In genomic region chr7:49426060-49426459, GRCm38 (mm10) we compare ENCODE assay signal across 10 mouse cellular contexts.
DNase-seq lines count a peak whose midpoint lies in the region; ATAC-seq and TF ChIP-seq lines count a peak whose summit lies in the region.
"Had no signal": no experiment of that assay in that cellular context is flagged by ENCODE, and none has a peak within 500 bp of the region (broad histone marks: within the 10 kb centered on the region; RNA-seq: fewer than 3 reads in every experiment).

No protein-coding gene starts in this region.

- H3K27ac ChIP-seq in intestine, postnatal 0 days (ENCODE audit: low read depth, low read length): no peak overlapping the region
- H3K27ac ChIP-seq in intestine, embryonic 15.5 days: no peak overlapping the region
- H3K27ac ChIP-seq in MEL (ENCODE audit: control insufficient read depth, low read depth, low read length): no peak overlapping the region
- no peak overlapping the region for H3K27ac ChIP-seq in neural tube, embryonic 11.5 days (ENCODE audit: low read depth, low read length)
- H3K27ac ChIP-seq: embryonic facial prominence, embryonic 12.5 days; liver, embryonic 13.5 days had no signal

- no peaks in the 10 kb centered on the region for H3K79me2 ChIP-seq in MEL (ENCODE audit: control insufficient read depth, insufficient read depth, low read length, poor library complexity)

- peak; percentile 36 for DNase-seq in 416B (ENCODE audit: low read depth)
- DNase-seq in MEL (ENCODE audit: low read depth, low spot score): peak; percentile 66
- peak; percentile 73 for DNase-seq in embryo, embryonic 10.5 days (ENCODE audit: low spot score)
- peak; percentile 78 for DNase-seq in kidney, postnatal 10 days
- DNase-seq in neural tube, embryonic 11.5 days (ENCODE audit: low spot score): peak; percentile 46
- no peak for DNase-seq in urinary bladder, adult 2 months (ENCODE audit: low spot score)
- DNase-seq: liver, embryonic 13.5 days had no signal

- H3K4me2 ChIP-seq in intestine, postnatal 0 days (replicated peaks; ENCODE audit: low read depth): no peak overlapping the region
- no peak overlapping the region for H3K4me2 ChIP-seq in intestine, embryonic 15.5 days (replicated peaks)
- H3K4me2 ChIP-seq in neural tube, embryonic 11.5 days (ENCODE audit: low read depth): no peak overlapping the region
- H3K4me2 ChIP-seq: embryonic facial prominence, embryonic 12.5 days; liver, embryonic 13.5 days had no signal

- TF ChIP-seq EP300 in MEL (IDR thresholded peaks at IDR 0.05; ENCODE audit: low read depth in 1 of 2, low read length in 2 of 2): no peak

- peak; percentile 94 for TF ChIP-seq RAD21 in MEL (IDR thresholded peaks at IDR 0.05; ENCODE audit: low read depth, low read length)

- ATAC-seq in intestine, postnatal 0 days: no peak
- ATAC-seq in intestine, embryonic 15.5 days: no peak
- ATAC-seq in neural tube, embryonic 11.5 days (ENCODE audit: insufficient read depth, low FRiP score, low TSS enrichment): no peak

- H3K27me3 ChIP-seq in intestine, postnatal 0 days (replicated peaks; ENCODE audit: control insufficient read depth, insufficient read depth, low read length): no peaks in the 10 kb centered on the region
- no peaks in the 10 kb centered on the region for H3K27me3 ChIP-seq in intestine, embryonic 15.5 days (replicated peaks)
- H3K27me3 ChIP-seq in MEL (ENCODE audit: control insufficient read depth in 1 of 2, insufficient read depth in 2 of 2, low read length in 2 of 2): no peaks in the 10 kb centered on the region
- no peaks in the 10 kb centered on the region for H3K27me3 ChIP-seq in neural tube, embryonic 11.5 days (ENCODE audit: control insufficient read depth, insufficient read depth, low read length)
- H3K27me3 ChIP-seq: embryonic facial prominence, embryonic 12.5 days; liver, embryonic 13.5 days had no signal

- H3K36me3 ChIP-seq in intestine, postnatal 0 days (ENCODE audit: control insufficient read depth, insufficient read depth): peaks cover 18% of the 10 kb centered on the region; the same call in 1 of the 2 replicates
- 0 out of 2 replicates have a peak, but pooled peaks cover 4% of the 10 kb centered on the region for H3K36me3 ChIP-seq in intestine, embryonic 15.5 days
- no peaks in the 10 kb centered on the region for H3K36me3 ChIP-seq in MEL (ENCODE audit: control insufficient read depth in 1 of 2, insufficient read depth in 2 of 2, low read length in 2 of 2)
- H3K36me3 ChIP-seq in neural tube, embryonic 11.5 days (ENCODE audit: control insufficient read depth, insufficient read depth, low read length): no peaks in the 10 kb centered on the region; the same call in 1 of the 2 replicates
- H3K36me3 ChIP-seq: embryonic facial prominence, embryonic 12.5 days; liver, embryonic 13.5 days had no signal

- H3K9ac ChIP-seq in intestine, postnatal 0 days (ENCODE audit: low read depth, low read length): no peak overlapping the region
- no peak overlapping the region for H3K9ac ChIP-seq in intestine, embryonic 15.5 days
- H3K9ac ChIP-seq in MEL (ENCODE audit: control insufficient read depth, low read depth, low read length, poor library complexity, severe bottlenecking): no peak overlapping the region
- H3K9ac ChIP-seq in neural tube, embryonic 11.5 days (ENCODE audit: low read length): no peak overlapping the region
- H3K9ac ChIP-seq: embryonic facial prominence, embryonic 12.5 days; liver, embryonic 13.5 days had no signal

- H3K4me3 ChIP-seq in intestine, postnatal 0 days (ENCODE audit: low read depth, low read length): no peak overlapping the region
- H3K4me3 ChIP-seq in intestine, embryonic 15.5 days (replicated peaks): no peak overlapping the region
- H3K4me3 ChIP-seq in MEL (ENCODE audit: control insufficient read depth in 1 of 2, insufficient read depth in 1 of 2, low read depth in 2 of 2, low read length in 2 of 2): no peak overlapping the region
- no peak overlapping the region for H3K4me3 ChIP-seq in neural tube, embryonic 11.5 days (ENCODE audit: low read depth, low read length)
- H3K4me3 ChIP-seq: embryonic facial prominence, embryonic 12.5 days; liver, embryonic 13.5 days had no signal

- TF ChIP-seq POLR2A in MEL (IDR thresholded peaks at IDR 0.05; ENCODE audit: control insufficient read depth in 1 of 2, insufficient read depth in 1 of 2, low read depth in 1 of 2, low read length in 2 of 2, poor library complexity in 1 of 2): no peak

- H3K4me1 ChIP-seq in intestine, postnatal 0 days (replicated peaks; ENCODE audit: control insufficient read depth, insufficient read depth, low read length): no peaks in the 10 kb centered on the region
- no peaks in the 10 kb centered on the region for H3K4me1 ChIP-seq in intestine, embryonic 15.5 days (replicated peaks)
- no peaks in the 10 kb centered on the region for H3K4me1 ChIP-seq in MEL (ENCODE audit: control insufficient read depth in 1 of 2, insufficient read depth in 2 of 2, low read length in 2 of 2)
- H3K4me1 ChIP-seq in neural tube, embryonic 11.5 days (ENCODE audit: control insufficient read depth, insufficient read depth, low read length): no peaks in the 10 kb centered on the region
- H3K4me1 ChIP-seq: embryonic facial prominence, embryonic 12.5 days; liver, embryonic 13.5 days had no signal

- H3K9me3 ChIP-seq in intestine, postnatal 0 days (ENCODE audit: control insufficient read depth): no peaks in the 10 kb centered on the region
- no peaks in the 10 kb centered on the region for H3K9me3 ChIP-seq in intestine, embryonic 15.5 days
- no peaks in the 10 kb centered on the region for H3K9me3 ChIP-seq in MEL (replicated peaks; ENCODE audit: insufficient read depth, low read length)
- no peaks in the 10 kb centered on the region for H3K9me3 ChIP-seq in neural tube, embryonic 11.5 days (ENCODE audit: control insufficient read depth, low read length)
- H3K9me3 ChIP-seq: embryonic facial prominence, embryonic 12.5 days; liver, embryonic 13.5 days had no signal

- peak; percentile 85 for TF ChIP-seq CTCF in intestine, postnatal 0 days (IDR thresholded peaks at IDR 0.05; ENCODE audit: low read depth)
- peak; percentile 59 to 88 (median 75) for TF ChIP-seq CTCF in MEL (IDR thresholded peaks at IDR 0.05 in 2 of 3, conservative IDR thresholded peaks at IDR 0.05 in 1 of 3; ENCODE audit: control insufficient read depth in 1 of 3, insufficient read depth in 1 of 3, low read depth in 2 of 3, low read length in 3 of 3, poor library complexity in 1 of 3, severe bottlenecking in 1 of 3)

- 54% methylated on average over 4 of the region's 4 CpGs for WGBS in intestine, postnatal 0 days
- 41% methylated on average over 4 of the region's 4 CpGs for WGBS in intestine, embryonic 15.5 days
- 63% methylated on average over 4 of the region's 4 CpGs for WGBS in neural tube, embryonic 11.5 days

TF ChIP-seq in MEL, 35 proteins besides CTCF, POLR2A, EP300 and RAD21:
- TF ChIP-seq SMC3 (IDR thresholded peaks at IDR 0.05; ENCODE audit: low read depth, low read length): peak; percentile 93
- TF ChIP-seq ZNF384 (IDR thresholded peaks at IDR 0.05; ENCODE audit: low read depth, low read length): 0 out of 2 replicates have a peak, but pooled peaks have one; percentile 29
- TF ChIP-seq ZC3H11A (IDR thresholded peaks at IDR 0.05; ENCODE audit: low read depth, low read length): peak; percentile 88
- TF ChIP-seq TBP (IDR thresholded peaks at IDR 0.05; ENCODE audit: low read depth, low read length): no peak
- TF ChIP-seq JUND (IDR thresholded peaks at IDR 0.05; ENCODE audit: low read depth, low read length): 0 out of 2 replicates have a peak, but pooled peaks have one; percentile 21
